Mouse (Mus musculus): ENCODE data around the gene Slc25a14. TPM values are rescaled to one million over a fixed set of nuclear protein-coding genes. Genes with fewer than 3 reads are reported as not detected.

Slc25a14 gene
- 10 to 100 TPM; 57.2 to 57.3 TPM for total RNA-seq (2021)
- long read RNA-seq, experiment 1, transcript Slc25a14-201 (11 exons, 1,760 nt), result major isoform, 13 of 29 reads
- long read RNA-seq, experiment 1, transcript Slc25a14-202 (11 exons, 1,582 nt), result minor isoform, 9 of 29 reads
- long read RNA-seq, experiment 1, partial matches to known transcripts, result 2 of 29 reads
- long read RNA-seq, experiment 1, other reads (novel, unspliced or antisense), result 5 of 29 reads
- long read RNA-seq, experiment 2, transcript Slc25a14-202 (11 exons, 1,582 nt), result major isoform, 33 of 92 reads
- long read RNA-seq, experiment 2, transcript Slc25a14-201 (11 exons, 1,760 nt), result minor isoform, 29 of 92 reads
- long read RNA-seq, experiment 2, partial matches to known transcripts, result 4 of 92 reads
- long read RNA-seq, experiment 2, other reads (novel, unspliced or antisense), result 23 of 92 reads

GRCm38 (mm10) chrX:48623379-48624053 lies at the start of gene Slc25a14:
Gene Slc25a14, plus strand, starts transcription at chrX:48623413.
- DNase-seq (ENCODE audit: low spot score in 2 of 2), result peak; percentile 74 to 80
- no peak for TF ChIP-seq CTCF (conservative IDR thresholded peaks at IDR 0.05)
- H3K4me3 ChIP-seq, result peak within 1 kb of the TSS; percentile 73
- H3K27ac ChIP-seq, result peak within 1 kb of the TSS; percentile 92

DNA sequence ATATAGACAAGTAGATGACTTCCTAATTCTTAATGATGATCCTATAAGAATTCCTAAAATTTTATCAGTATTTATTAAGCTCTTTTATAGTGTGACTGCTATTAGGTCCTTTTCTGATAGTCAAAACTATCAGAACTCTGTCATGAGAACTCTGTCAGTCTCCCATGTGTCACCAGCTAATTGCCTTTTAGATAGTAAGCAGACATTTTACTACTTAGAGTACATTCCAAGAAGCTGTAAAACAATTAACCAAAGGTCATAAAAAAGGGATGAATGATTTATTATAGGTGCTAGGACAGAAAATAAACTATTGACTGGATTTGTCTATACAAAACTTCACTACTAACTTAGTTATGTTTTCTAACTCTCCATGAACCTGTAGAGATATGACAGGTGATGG lies 39.9 kb upstream of the Slc25a14 start:
- H3K4me3 ChIP-seq, result no peak overlapping the region
- H3K27ac ChIP-seq, result no peak overlapping the region
- DNase-seq (ENCODE audit: low spot score in 2 of 2), result no peak
- no peak for TF ChIP-seq CTCF (conservative IDR thresholded peaks at IDR 0.05)

- no peak for TF ChIP-seq CTCF (conservative IDR thresholded peaks at IDR 0.05)
These were observed 29.5 kb upstream of the Slc25a14 start for GRCm38 (mm10) chrX:48593721-48594098.

DNA sequence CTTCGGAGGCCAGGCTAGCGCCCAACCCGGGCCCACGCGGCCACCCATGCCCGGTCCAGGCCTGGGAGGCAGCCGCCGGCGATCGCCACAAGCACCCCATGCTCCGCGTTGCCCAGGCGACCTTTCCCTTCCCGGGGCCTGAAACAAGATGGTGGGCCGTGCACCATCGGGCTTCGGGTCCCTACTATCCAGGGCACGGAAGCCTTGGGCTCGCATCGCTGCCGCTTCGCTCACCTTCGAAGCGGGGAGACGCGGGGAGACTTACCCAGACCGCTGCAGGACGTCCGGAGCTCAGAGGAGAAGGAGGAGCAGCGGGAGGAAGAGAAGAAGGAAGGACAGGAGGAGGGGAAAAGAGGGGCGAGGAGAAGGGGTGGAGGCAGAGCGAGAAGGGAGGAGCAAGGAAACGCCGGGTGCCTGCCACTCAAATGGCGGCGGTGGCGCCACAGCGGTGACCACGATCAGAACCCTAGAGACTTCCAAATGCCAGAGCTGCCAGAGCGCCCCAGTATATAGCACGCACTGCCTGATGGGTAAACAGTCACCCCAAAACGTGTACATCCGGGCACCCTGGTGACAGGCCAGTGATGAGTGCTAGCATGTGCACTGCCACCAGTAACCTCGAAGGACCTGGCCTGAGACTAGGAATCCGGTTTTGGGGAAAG lies 29.0 kb upstream of the Slc25a14 start, which contains the start of gene Zfp280c:
Gene Zfp280c (minus strand): TSS at position 406 of the 662 bp plus-strand sequence.
- H3K27ac ChIP-seq, result peak within 1 kb of the TSS; percentile 91
- peak within 1 kb of the TSS; percentile 73 for H3K4me3 ChIP-seq
- TF ChIP-seq CTCF (conservative IDR thresholded peaks at IDR 0.05), result no peak
- peak; percentile 57 to 69 for DNase-seq (ENCODE audit: low spot score in 2 of 2)

More at GRCm38 (mm10) chrX:48593721-48594098, 29.5 kb upstream of the Slc25a14 start:
- Histone ChIP-seq H3K27ac (peak overlapping the region; percentile 91), H3K4me3 (peak overlapping the region; percentile 73)
- no peak for DNase-seq (ENCODE audit: low spot score in 2 of 2)

- DNase-seq (ENCODE audit: low spot score in 2 of 2), result no peak
- H3K27ac ChIP-seq, result no peak overlapping the region
- H3K4me3 ChIP-seq, result no peak overlapping the region
- no peak for TF ChIP-seq CTCF (conservative IDR thresholded peaks at IDR 0.05)
These were observed 27.2 kb upstream of the Slc25a14 start for GRCm38 (mm10) chrX:48596053-48596452.

DNA sequence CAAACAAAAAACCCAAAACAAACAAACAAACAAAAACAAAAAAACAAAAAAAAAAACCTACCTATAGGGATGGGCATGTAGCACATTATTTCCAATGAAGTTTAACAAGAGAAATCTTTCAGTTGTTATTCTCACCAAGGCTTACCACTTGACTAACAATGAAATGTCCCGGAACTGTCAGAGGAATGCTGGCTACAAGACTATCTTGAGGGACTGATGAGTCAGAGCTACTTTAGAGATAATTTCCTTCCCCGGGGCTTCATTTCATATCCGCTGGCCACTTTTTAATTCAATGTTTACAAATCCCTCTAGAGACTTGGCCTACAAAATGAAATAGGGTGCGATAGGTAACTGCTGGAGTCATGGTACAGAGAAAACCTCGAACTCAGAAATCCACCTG lies 26.3 kb upstream of the Slc25a14 start:
- no peak for DNase-seq (ENCODE audit: low spot score in 2 of 2)
- Histone ChIP-seq H3K27ac (no peak overlapping the region), H3K4me3 (no peak overlapping the region)
- no peak for TF ChIP-seq CTCF (conservative IDR thresholded peaks at IDR 0.05)

GRCm38 (mm10) chrX:48604872-48605271 lies 18.3 kb upstream of the Slc25a14 start:
- Histone ChIP-seq H3K27ac (no peak overlapping the region), H3K4me3 (no peak overlapping the region)
- no peak for DNase-seq (ENCODE audit: low spot score in 2 of 2)
- TF ChIP-seq CTCF (conservative IDR thresholded peaks at IDR 0.05), result no peak

GRCm38 (mm10) chrX:48623049-48623378 lies 199 bp upstream of the Slc25a14 start:
- no peak for DNase-seq (ENCODE audit: low spot score in 2 of 2)
- H3K27ac ChIP-seq, result peak overlapping the region; percentile 92
- no peak for TF ChIP-seq CTCF (conservative IDR thresholded peaks at IDR 0.05)
- H3K4me3 ChIP-seq, result peak overlapping the region; percentile 73

DNA sequence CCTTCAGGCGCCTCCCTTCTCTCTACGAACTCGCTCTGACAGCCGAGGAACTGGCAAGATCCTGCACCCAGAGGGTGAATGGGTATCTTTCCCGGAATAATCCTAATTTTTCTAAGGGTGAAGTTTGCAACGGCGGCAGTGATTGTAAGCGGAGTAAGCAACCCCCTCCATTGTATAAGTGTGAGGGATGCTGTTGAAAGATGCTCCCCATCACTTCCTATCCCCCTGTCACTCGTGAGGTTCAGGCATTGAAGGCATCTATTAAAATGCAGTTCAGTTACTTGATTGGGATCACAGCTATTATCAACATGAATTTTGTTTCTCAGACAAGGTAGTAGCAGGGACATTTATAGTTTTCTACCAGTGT lies 824 bp downstream of the Slc25a14 start:
- Histone ChIP-seq H3K4me3 (peak overlapping the region; percentile 73), H3K27ac (peak overlapping the region; percentile 92)
- no peak for TF ChIP-seq CTCF (conservative IDR thresholded peaks at IDR 0.05)
- DNase-seq (ENCODE audit: low spot score in 2 of 2), result no peak

- peak; percentile 61 for TF ChIP-seq CTCF (conservative IDR thresholded peaks at IDR 0.05)
- DNase-seq (ENCODE audit: low spot score in 2 of 2), result no peak
- H3K4me3 ChIP-seq, result no peak overlapping the region
- H3K27ac ChIP-seq, result no peak overlapping the region
These were observed 13.8 kb downstream of the Slc25a14 start for GRCm38 (mm10) chrX:48637032-48637431.

DNA sequence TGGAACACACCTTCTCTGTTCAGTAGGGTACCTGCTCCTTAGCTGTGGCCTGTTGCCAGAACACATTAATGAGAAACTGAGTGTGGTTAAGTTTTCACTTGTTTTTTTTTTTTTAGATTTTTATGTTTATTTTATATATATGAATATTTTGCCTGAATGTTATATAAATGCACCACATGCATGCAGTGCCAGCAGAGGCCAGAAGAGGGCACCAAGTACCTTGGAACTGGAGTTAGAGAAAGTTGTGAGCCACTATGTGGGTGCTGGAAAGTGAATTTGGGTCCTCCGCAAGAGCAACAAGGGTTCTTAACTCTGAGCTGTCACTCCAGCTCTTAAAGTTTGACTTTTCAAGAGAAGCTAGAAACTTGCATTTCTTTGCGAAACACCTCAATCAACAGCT lies 20.9 kb downstream of the Slc25a14 start:
- peak in 1 of 2 experiments; percentile 33 for DNase-seq (ENCODE audit: low spot score in 2 of 2)
- Histone ChIP-seq H3K4me3 (no peak overlapping the region), H3K27ac (no peak overlapping the region)
- TF ChIP-seq CTCF (conservative IDR thresholded peaks at IDR 0.05), result peak; percentile 75

GRCm38 (mm10) chrX:48666807-48667206 lies 43.6 kb downstream of the Slc25a14 start:
- Histone ChIP-seq H3K4me3 (no peak overlapping the region), H3K27ac (no peak overlapping the region)
- TF ChIP-seq CTCF (conservative IDR thresholded peaks at IDR 0.05), result no peak; the same call in 1 of the 2 replicates
- DNase-seq (ENCODE audit: low spot score in 2 of 2), result no peak

- no peak overlapping the region for H3K27ac ChIP-seq
- no peak for DNase-seq (ENCODE audit: low spot score in 2 of 2)
- TF ChIP-seq CTCF (conservative IDR thresholded peaks at IDR 0.05), result peak; percentile 21
- H3K4me3 ChIP-seq, result no peak overlapping the region
These were observed 46.4 kb downstream of the Slc25a14 start for GRCm38 (mm10) chrX:48669588-48669987.

Measured in layer of hippocampus, adult 2 months (tissue).